Mouse (Mus musculus) embryonic facial prominence, embryonic 13.5 days (tissue): ENCODE measurements at regions not wholly inside any gene's neighbourhood (a gene's known extent, or its start where the extent isn't known, plus 50 kb on each side); places are given as distances from the start of the nearest gene placed in this dataset.

ENCODE experiments used
- ATAC-seq: fragments of 200-750 bp; cut with Nextera tagmentation; 2 replicates; pipeline ENCODE4 v1.8.0; 2017; ENCODE audit warnings: low read depth; ENCODE audit not compliant: insufficient number of reproducible peaks, insufficient read depth, low FRiP score, low TSS enrichment
- H3K27ac ChIP-seq: fragments of 300-500 bp; sonication (generic); 2 replicates; pipeline ENCODE4 v1.5.1; 2015; ENCODE audit warnings: moderate library complexity, mild to moderate bottlenecking, inconsistent platforms
- H3K27me3 ChIP-seq: fragments of 300-500 bp; sonication (generic); 2 replicates; pipeline ENCODE4 v1.6.1; 2015; ENCODE audit warnings: mild to moderate bottlenecking, inconsistent platforms
- H3K36me3 ChIP-seq: fragments of 300-500 bp; sonication (generic); 2 replicates; pipeline ENCODE4 v1.6.1; 2015; ENCODE audit warnings: mild to moderate bottlenecking, inconsistent platforms
- H3K4me1 ChIP-seq: fragments of 300-500 bp; sonication (generic); 2 replicates; pipeline ENCODE4 v1.6.1; 2015; ENCODE audit warnings: inconsistent platforms
- H3K4me2 ChIP-seq: fragments of 300-500 bp; sonication (generic); 2 replicates; pipeline ENCODE4 v1.6.1; 2015; ENCODE audit warnings: moderate library complexity, mild to moderate bottlenecking, inconsistent platforms
- H3K4me3 ChIP-seq: fragments of 300-500 bp; sonication (generic); 2 replicates; pipeline ENCODE4 v1.5.1; 2015; ENCODE audit warnings: mild to moderate bottlenecking, inconsistent platforms
- H3K9ac ChIP-seq: fragments of 300-500 bp; sonication (generic); 2 replicates; pipeline ENCODE4 v1.6.1; 2015; ENCODE audit warnings: mild to moderate bottlenecking, inconsistent platforms
- H3K9me3 ChIP-seq: fragments of 300-500 bp; sonication (generic); 2 replicates; pipeline ENCODE4 v1.6.1; 2016; ENCODE audit warnings: inconsistent platforms
- WGBS: fragments of 180-500 bp; shearing (Covaris S2); methylation state at CpG from one replicate; pipeline ENCODE4 v1.1.7; 2015; ENCODE audit warnings: mixed read lengths; 5-methylcytosine and 5-hydroxymethylcytosine counted together

DNA sequence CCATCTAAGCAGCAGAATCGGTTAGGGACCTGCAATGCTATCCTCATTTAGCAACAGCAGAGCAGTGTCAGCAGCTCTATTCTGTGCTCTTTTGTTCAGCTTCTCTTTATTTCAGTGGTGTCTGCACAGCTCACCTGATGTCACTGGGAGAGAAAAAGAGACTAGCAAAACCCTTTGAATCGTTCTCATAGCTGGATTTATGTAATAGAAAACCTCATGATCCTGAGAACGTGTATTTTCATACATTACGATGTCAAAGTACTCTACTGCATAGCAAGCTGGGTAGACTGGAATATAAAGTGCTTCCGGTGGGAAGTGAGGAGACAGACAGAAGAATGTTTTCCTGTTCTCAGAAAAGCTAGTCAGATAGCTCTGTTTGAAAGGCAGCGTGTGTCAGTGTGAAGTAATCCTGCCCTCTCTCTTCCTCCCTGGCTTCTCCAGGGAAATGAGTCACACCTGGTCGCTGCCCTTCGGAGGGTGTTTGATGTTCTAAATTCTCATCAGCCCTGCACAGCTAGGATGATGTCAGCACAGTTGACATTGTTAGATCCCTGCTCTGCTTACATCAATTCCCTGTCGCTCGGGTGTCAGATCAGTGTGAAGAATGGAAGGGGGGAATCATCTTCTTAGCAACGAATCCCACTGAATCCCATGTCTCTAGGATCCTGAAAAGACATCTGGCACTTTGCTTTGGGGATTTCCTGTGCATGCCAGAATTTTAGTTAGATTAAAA is 129.6 kb upstream of the Zbtb20 start:
- no peak for ATAC-seq
- Histone ChIP-seq H3K4me3 (no peak overlapping the region), H3K9ac (no peak overlapping the region), H3K4me1 (peaks cover 4% of the 10 kb centered on the region), H3K27ac (no peak overlapping the region), H3K27me3 (no peaks in the 10 kb centered on the region), H3K4me2 (no peak overlapping the region), H3K9me3 (no peaks in the 10 kb centered on the region), H3K36me3 (no peaks in the 10 kb centered on the region)
- WGBS: 37% methylated on average over 11 of the region's 11 CpGs

GRCm38 (mm10) chr16:42743538-42743937 is 132.1 kb upstream of the Zbtb20 start:
- H3K4me1 ChIP-seq: peaks cover 4% of the 10 kb centered on the region
- H3K4me3 ChIP-seq: no peak overlapping the region
- H3K9me3 ChIP-seq: 0 out of 2 replicates have a peak, but pooled peaks cover 3% of the 10 kb centered on the region
- no peak overlapping the region for H3K27ac ChIP-seq
- WGBS: 79% methylated on average over 1 of the region's 1 CpGs
- H3K36me3 ChIP-seq: no peaks in the 10 kb centered on the region
- H3K4me2 ChIP-seq: no peak overlapping the region
- H3K9ac ChIP-seq: no peak overlapping the region
- ATAC-seq: no peak
- H3K27me3 ChIP-seq: no peaks in the 10 kb centered on the region

DNA sequence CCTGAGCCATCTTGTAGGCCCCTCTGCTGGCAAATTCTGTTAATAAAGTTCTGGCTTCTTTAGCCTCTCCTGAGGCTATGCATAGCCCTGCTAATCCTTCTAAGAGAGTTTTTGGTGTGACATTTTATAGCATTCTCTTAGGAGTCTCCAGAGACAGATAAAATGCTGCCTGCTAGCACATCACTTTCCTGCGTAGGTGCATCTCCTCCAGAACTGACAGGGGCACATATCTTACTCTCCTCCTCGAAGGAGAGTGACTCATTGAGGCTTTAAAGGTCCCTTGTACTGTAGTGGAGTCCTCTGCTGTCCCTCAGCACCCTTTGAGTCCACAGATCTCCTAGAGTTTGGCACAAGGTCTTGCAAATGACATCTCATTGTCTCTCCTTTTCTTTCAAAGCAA is 132.6 kb upstream of the Zbtb20 start:
- Histone ChIP-seq H3K27me3 (no peaks in the 10 kb centered on the region), H3K4me1 (peaks cover 4% of the 10 kb centered on the region), H3K27ac (no peak overlapping the region), H3K9me3 (0 out of 2 replicates have a peak, but pooled peaks cover 3% of the 10 kb centered on the region), H3K9ac (no peak overlapping the region), H3K36me3 (no peaks in the 10 kb centered on the region), H3K4me3 (no peak overlapping the region), H3K4me2 (no peak overlapping the region)
- WGBS: 64% methylated on average over 2 of the region's 2 CpGs
- ATAC-seq: no peak

- Histone ChIP-seq H3K4me1 (no peaks in the 10 kb centered on the region), H3K27me3 (no peaks in the 10 kb centered on the region), H3K36me3 (no peaks in the 10 kb centered on the region), H3K4me2 (no peak overlapping the region), H3K9me3 (no peaks in the 10 kb centered on the region), H3K4me3 (no peak overlapping the region), H3K27ac (no peak overlapping the region), H3K9ac (no peak overlapping the region)
- 89% methylated on average over 7 of the region's 7 CpGs for WGBS
- no peak for ATAC-seq
Observed at GRCm38 (mm10) chr16:42727826-42728225, 147.9 kb upstream of the Zbtb20 start.

DNA sequence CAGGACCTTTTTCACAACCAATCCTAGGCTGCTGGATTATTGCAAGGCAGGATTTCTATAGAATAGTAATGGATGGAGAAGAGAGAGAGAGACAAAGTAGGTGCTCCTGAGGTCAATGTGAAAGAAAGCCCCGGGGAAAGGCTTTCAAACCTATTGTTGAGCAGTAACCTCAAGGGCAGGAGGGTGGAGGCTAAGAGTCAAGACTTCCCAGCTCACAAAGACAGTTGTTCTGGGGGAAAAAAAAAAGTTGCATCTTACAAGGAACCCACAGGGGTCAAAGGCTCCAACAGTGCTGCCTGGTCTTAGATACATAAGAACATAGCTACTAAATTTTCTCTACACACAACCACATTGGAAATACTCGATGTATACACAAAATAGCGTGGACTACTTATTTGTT is 155.8 kb upstream of the Zbtb20 start:
- no peak for ATAC-seq
- no peaks in the 10 kb centered on the region for H3K36me3 ChIP-seq
- peaks cover 7% of the 10 kb centered on the region; the same call in 1 of the 2 replicates for H3K4me1 ChIP-seq
- no peak overlapping the region for H3K4me2 ChIP-seq
- no peaks in the 10 kb centered on the region for H3K9me3 ChIP-seq
- H3K4me3 ChIP-seq: no peak overlapping the region
- no peak overlapping the region for H3K9ac ChIP-seq
- H3K27ac ChIP-seq: no peak overlapping the region
- 77% methylated on average over 3 of the region's 3 CpGs for WGBS
- no peaks in the 10 kb centered on the region for H3K27me3 ChIP-seq

DNA sequence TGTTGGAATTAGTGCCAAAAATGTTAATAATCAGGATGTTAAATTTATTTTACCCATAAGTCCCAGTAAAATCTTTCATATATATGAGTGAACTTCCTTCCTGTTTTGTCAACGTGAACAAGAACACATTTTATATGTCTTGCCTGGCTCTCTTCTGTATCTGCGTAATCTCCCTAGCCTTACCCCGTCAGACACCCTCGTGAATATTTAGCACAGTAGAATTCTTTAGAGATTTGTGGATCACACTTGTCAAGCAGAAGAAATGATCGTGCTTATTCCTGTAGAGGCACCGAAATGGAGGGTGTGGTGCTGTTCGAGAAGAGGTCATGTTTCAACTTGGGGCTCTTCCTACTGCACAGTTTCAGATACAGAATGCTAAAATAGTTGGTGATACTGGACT is 157.2 kb upstream of the Zbtb20 start:
- Histone ChIP-seq H3K9ac (no peak overlapping the region), H3K27me3 (no peaks in the 10 kb centered on the region), H3K4me3 (no peak overlapping the region), H3K36me3 (no peaks in the 10 kb centered on the region), H3K4me2 (no peak overlapping the region), H3K4me1 (peaks cover 7% of the 10 kb centered on the region; the same call in 1 of the 2 replicates), H3K27ac (no peak overlapping the region), H3K9me3 (no peaks in the 10 kb centered on the region)
- WGBS: 73% methylated on average over 7 of the region's 7 CpGs
- ATAC-seq: no peak

DNA sequence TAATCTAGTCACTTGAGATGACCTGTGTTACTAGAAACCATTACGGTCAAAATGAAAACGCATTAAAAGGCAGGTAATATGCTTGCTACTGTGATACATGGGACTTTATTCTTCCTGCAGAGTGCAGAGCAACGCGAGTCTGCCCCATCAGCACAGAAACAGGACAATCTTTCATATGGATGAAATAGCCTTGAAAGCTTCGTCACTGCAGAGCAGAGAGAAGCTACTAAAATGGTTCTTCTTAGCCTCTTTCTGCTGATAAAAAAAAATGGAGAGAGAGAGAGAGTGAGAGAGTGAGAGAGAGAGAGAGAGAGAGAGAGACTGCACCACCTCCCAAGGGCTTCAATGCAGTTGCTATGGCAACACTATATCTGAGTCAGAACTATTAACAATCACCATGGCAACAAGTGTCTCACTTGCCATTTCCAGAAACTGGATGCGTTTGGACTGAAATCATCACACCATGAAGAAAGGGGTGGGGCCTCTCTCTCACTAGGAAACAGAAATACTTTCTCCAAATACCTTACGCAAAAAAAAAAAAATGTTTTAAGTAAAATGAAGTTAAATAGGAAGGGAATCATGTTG is 157.8 kb upstream of the Zbtb20 start:
- 62% methylated on average over 7 of the region's 7 CpGs for WGBS
- Histone ChIP-seq H3K27ac (no peak overlapping the region), H3K4me1 (peaks cover 7% of the 10 kb centered on the region; the same call in 1 of the 2 replicates), H3K4me2 (no peak overlapping the region), H3K9ac (no peak overlapping the region), H3K4me3 (no peak overlapping the region), H3K9me3 (no peaks in the 10 kb centered on the region), H3K36me3 (no peaks in the 10 kb centered on the region), H3K27me3 (no peaks in the 10 kb centered on the region)
- ATAC-seq: no peak

- Histone ChIP-seq H3K36me3 (no peaks in the 10 kb centered on the region), H3K4me1 (peaks cover 7% of the 10 kb centered on the region; the same call in 1 of the 2 replicates)
- WGBS: 86% methylated on average over 9 of the region's 9 CpGs
Observed at GRCm38 (mm10) chr16:42717075-42717827, 158.4 kb upstream of the Zbtb20 start.

GRCm38 (mm10) chr16:42702676-42703075 is 173.0 kb upstream of the Zbtb20 start:
- 10% methylated on average over 4 of the region's 4 CpGs for WGBS
- H3K36me3 ChIP-seq: no peaks in the 10 kb centered on the region
- H3K4me2 ChIP-seq: no peak overlapping the region
- H3K9ac ChIP-seq: no peak overlapping the region
- H3K27me3 ChIP-seq: no peaks in the 10 kb centered on the region
- no peaks in the 10 kb centered on the region for H3K4me1 ChIP-seq
- ATAC-seq: no peak
- no peak overlapping the region for H3K4me3 ChIP-seq
- no peaks in the 10 kb centered on the region for H3K9me3 ChIP-seq
- no peak overlapping the region for H3K27ac ChIP-seq

More at GRCm38 (mm10) chr16:42717075-42717827, 158.4 kb upstream of the Zbtb20 start:
- Histone ChIP-seq H3K9me3 (no peaks in the 10 kb centered on the region), H3K27me3 (no peaks in the 10 kb centered on the region), H3K9ac (no peak overlapping the region), H3K27ac (no peak overlapping the region), H3K4me3 (no peak overlapping the region), H3K4me2 (no peak overlapping the region)
- ATAC-seq: no peak

- no peak overlapping the region for H3K4me2 ChIP-seq
- H3K9me3 ChIP-seq: no peaks in the 10 kb centered on the region
- no peak overlapping the region for H3K27ac ChIP-seq
- WGBS: 74% methylated on average over 3 of the region's 3 CpGs
- no peaks in the 10 kb centered on the region for H3K36me3 ChIP-seq
- H3K9ac ChIP-seq: no peak overlapping the region
- H3K4me1 ChIP-seq: no peaks in the 10 kb centered on the region
- H3K27me3 ChIP-seq: no peaks in the 10 kb centered on the region
- ATAC-seq: no peak
- H3K4me3 ChIP-seq: no peak overlapping the region
Observed at GRCm38 (mm10) chr16:42681196-42681595, 194.5 kb upstream of the Zbtb20 start.

DNA sequence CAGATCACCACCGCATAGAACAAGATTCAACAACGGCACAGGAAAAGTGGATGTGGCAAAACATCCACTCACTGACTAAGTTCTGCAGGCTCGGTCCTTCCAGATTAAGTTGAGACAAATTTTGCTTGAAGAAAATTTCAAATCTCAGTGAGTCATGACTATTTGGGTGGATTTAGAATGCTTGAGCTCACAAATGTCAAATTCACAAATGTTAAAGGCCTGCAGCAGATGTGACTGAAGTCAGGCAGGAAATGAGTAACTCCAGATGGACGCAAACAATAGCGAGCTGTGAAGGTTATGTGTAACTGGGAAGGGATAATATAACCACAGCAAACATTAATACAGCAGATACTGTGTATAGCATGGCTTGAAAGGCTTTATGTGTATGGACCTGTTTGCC is 198.5 kb upstream of the Zbtb20 start:
- H3K4me2 ChIP-seq: no peak overlapping the region
- H3K4me1 ChIP-seq: no peaks in the 10 kb centered on the region
- no peak overlapping the region for H3K4me3 ChIP-seq
- H3K9ac ChIP-seq: no peak overlapping the region
- ATAC-seq: no peak
- H3K27me3 ChIP-seq: no peaks in the 10 kb centered on the region
- no peaks in the 10 kb centered on the region for H3K9me3 ChIP-seq
- 73% methylated on average over 5 of the region's 5 CpGs for WGBS
- no peaks in the 10 kb centered on the region for H3K36me3 ChIP-seq
- no peak overlapping the region; the same call in 1 of the 2 replicates for H3K27ac ChIP-seq
